Mouse (Mus musculus): Measurements from ENCODE around the gene Tmem8.
"Not testable (repeated sequence)": the region's sequence is repeated elsewhere in the genome, so short reads cannot be mapped to it uniquely, and the experiment has no call there.

The Tmem8 gene

DNA sequence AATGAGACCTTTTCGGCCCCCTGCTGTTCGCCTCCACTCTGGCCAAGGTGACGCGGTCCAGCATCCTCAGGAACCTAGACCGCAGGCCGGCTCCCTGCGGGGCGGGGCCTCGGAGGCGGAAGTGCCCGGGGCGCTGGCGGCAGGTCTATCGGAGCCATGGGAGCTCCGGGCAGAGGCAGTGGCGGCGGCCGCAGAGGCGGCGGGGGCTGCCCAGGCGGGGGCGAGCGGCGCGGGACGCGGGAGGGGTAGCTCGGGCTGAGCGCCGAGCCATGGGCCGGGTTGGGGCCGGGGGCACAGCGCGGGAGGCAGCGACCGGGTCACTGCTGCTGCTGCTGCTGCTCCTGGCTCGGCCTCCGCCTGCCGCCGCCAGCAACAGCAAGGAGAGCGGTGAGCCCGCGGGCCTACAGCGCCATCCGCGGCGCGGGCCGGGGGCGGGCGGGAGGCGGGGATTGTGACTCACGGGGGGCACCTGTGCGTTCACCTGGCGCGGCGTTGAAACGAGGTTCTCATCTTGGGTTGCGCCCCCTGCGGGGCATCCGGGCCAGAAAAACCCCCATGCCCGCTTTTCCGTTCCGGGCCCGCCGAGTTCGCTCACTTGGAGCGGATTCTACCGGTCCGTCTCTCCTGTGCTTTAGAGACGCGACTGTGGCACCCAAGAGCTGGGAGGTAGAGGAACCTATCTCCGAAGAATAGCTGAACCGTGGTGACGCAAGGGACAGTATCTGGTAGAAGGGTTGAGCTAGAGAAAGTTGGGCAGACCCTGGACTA, at the start of gene Tmem8:
Tmem8 (plus strand) TSS at position 119 of the 768 bp plus-strand sequence.
- peak; percentile 88 to 89 for DNase-seq

DNA sequence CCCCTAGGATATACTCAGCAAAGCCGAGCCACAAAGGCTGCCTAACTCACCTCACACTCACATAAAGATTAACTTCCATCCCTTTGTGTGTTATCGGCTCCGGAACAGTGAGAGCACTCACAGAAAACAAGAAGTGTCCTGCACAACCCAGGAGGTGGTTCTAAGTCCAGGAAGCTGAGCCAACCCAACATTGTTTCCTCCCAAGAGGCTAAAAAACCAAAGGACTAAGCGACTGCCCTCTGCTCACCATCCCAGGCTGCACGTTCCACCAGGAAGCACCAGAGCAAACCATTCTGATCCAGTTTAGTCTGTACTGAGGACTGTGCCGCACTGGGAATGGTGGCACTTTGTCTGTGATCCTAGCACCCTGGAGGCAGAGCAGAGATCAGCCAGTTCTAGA, 48.2 kb upstream of the Tmem8 start:
- no peak for DNase-seq

DNA sequence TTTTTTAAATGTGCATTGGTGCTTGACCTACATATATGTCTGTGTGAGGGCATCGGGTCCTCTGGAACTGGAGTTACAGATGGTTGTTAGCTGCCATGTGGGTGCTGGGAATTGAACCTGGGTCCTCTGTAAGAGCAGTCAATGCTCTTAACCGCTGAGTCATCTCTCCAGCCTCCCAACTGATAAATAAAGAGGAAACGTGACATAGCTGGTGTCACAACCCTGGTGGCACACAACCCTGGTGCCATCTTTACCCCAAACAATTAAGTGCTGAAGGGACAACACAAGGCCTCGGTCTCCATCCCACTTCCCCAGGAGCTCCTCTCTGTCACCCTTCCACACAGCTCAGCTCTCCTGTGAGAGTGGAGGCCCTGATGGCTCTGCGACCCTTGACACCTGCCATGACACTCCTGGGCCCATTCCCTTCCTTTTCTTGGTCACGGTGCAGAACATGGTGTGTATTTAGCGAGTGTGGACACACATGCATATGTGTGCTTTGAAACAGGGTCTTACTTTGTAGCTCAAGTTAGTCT, 46.5 kb upstream of the Tmem8 start:
- no peak for DNase-seq

DNA sequence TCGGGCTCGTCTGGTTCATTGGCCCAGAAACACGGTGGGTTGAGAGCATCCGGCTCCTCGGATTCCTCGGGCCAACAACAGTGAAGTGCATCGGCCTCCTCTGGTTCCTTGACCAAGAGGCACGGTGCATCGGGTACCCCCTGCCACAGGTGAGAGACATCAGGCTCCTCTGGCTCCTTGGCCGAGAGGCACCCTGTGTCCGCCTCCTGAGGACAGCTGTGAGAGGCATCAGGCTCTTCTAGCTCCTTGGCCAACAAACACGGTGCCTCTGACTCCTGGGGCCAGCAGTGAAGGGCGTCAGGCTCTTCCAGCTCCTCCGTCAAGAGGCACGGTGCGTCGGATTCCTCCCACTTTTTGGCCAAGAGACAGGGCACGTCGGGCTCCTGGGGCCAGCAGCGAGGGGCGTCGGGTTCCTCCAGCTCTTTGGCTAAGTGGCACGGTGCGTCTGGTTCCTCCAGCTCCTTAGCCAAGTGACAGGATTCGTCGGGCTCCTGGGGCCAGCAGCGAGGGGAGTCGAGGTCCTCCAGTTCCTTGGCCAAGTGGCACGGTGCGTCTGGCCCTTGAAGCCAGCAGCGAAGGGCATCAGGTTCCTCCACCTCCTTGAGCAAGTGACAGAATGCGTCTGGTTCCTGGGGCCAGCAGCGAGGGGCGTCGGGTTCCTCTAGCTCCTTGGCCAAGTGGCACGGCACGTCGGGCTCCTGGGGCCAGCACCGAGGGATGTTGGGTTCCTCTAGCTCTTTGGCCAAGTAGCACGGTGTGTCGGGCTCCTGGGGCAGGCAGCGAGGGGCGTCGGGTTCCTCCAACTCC, 44.9 kb upstream of the Tmem8 start:
- peak; percentile 51 to 52 for DNase-seq

DNA sequence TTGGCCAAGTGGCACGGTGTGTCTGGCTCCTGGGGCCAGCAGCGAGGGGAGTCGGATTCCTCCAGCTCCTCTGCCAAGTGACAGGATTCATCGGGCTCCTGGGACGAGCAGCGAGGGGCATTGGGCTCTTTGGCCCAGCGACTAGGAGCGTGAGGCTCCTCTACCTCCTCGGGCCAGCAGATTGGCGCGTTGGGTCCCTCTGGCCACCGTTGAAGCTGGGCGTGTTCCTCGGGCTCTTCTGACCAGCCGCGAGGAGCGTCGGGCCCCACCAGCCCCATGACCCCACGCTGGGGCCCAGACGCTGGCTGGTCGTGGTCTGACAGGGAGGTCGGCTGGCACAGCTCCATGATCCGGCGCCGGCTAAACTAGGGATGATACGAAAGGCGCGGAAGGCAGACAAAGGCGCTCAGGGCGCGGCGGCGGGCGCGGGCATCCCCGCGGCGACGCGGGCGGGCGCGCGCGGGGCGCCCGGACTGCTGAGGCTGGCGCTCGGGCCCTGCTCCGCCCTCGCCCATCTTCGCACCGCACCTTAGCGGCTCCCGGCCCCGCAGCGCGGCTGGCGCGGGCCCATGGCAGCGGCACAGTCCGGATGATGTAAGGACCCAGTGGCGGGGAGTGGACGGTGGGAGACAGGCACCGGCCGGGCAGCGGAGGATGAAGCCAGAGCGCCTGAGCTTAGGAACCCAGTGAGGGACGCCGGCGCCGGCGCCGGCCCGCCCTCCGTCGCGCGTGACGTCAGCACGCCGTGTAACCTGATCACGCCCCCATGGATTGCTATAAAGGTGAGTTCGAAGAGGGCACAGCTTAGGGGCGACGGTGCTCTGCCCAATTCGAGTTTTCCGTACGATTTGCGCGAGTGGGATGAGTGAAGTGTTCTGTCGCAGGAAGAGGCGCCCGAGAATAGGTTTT, 44.0 kb upstream of the Tmem8 start, which contains the start of gene Rab11fip3:
Rab11fip3 (minus strand) TSS at position 725 of the 909 bp plus-strand sequence.
- peak; percentile 91 to 95 for DNase-seq

DNA sequence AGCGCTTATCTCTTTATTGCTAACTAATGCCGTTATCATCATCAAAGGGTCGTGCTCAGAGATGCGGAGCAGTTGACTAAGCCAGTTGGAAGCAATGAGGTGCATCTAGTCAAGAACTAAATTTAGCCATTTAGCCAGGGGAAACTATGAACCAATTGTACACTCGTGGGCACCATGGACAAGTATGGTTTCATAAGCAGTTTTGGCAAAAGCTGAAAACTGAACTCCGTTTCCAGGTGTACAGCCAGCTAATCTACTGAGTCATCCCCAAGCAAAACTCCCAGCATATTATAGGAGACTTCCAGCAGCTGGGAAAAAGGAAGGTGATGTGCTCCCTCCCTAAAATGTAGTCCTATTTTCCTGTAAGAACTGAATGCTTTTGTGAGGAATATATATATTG, 43.0 kb upstream of the Tmem8 start:
- no peak for DNase-seq

DNA sequence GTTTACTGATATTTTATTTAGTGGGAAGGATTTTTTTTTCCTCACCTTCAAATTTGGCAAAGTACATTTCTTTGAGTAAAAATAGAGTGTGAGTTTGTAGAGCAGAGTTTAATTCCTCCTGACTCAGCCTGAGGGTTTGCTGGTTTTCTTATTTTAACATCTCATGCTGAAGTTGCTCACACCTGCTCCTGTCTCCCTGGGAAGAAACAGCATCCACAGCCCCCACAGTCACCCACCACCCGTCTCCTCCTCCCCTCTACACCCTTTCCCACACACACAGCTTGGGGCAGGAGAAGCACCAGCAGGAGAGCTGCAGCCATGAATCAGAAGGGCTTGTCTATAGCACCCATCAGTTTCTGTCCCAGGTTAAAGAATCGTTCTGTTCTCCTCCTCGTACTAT, 37.9 kb upstream of the Tmem8 start:
- DNase-seq, result no peak

DNA sequence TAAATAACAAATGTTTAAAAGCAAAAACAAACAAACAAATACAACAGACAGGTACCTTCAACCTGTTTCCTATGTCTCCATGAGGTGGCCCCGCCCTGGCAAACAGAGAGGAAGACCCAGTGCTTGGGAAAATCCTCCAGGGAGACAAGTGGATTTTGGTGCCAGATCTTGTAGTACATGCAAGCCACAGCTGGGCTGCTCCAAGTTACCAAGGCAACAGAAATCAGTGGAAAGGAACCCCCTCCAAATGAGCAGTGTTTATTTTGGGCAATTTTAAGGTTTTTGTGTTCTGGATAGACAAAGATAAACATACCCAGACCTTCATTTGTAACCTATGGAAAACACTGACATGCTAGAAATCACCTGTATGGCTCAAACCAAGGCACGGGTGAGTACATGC, 34.2 kb upstream of the Tmem8 start:
- DNase-seq, result no peak

DNA sequence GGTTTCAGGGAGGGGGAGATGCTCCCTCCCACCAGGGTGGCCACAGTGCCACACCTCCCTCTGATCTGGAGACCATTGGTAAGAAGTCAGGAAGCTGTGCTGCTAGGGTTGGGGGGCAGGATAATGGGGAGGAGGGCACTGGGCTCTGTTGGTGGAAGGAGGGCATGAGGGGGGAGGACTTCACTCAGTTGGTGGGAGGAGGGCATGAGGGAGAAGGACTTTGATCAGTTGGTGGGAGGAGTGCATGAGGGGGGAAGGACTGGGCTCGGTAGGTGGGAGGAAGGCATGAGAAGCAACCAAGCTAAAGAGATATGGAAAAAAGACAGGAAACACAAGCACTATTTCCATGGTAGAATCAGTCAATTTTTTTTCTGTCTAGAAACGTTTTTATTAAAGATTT, 32.2 kb upstream of the Tmem8 start:
- no peak for DNase-seq

DNA sequence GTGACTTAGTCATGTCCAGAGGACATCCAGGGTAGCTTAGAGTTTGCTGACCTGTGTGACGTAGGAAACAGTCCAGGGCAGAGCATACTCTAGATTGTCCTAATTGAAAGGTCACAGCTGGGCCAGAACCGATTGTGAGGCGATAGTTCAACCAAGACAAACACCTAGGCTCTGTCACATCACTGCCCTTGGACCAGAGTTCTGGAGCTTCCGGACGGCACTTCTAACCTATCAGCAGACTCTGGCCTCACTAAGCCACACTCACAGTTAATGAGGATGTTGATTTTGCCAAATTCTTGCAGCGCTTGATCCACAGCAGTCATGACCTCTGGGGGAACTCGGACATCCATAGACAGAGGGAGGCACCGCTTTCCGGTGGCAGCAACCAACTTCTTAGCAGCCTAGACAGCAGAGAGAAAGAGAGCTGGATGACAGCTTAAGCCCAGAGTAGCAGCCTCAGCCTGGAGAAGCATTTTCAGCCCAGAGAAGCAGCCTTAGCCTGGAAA, 26.0 kb upstream of the Tmem8 start:
- no peak for DNase-seq

DNA sequence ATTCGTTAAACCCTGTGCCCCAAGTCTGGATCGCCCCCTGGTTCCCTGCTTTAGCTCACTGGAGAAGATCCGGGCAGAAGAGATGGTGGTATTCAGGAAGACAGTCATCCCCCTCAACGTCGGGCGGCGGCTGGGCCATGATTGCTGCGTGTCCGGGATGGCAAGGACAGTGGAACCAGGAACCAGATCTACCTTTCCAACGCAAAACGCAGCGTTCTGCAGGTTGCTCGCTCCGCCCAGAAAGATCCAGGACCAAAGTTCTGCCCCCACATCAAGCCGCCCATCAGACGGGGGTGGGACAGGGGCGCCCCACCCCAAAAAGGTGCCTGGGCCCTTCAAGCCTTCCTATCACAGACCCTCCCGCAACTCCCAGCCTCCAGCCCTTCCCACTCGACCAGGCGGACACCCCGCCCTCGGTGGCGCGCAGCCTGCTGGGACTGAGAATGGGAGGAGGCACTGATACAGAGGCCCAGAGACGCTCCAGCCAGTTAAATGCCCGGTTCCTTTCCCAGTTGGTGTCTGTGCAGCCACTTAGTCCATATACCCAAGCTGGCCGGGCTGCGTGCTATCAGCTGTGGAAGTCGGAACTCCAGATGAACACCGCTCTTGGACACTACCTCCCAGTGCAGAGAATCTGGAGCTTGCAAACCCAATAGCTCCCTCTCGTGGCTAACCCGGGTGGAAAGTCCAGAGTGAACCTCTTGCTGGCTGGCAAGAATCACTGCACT, 23.0 kb upstream of the Tmem8 start, which contains the start of gene Decr2:
Decr2 (minus strand) TSS at position 433 of the 728 bp plus-strand sequence.
- peak; percentile 91 to 92 for DNase-seq

DNA sequence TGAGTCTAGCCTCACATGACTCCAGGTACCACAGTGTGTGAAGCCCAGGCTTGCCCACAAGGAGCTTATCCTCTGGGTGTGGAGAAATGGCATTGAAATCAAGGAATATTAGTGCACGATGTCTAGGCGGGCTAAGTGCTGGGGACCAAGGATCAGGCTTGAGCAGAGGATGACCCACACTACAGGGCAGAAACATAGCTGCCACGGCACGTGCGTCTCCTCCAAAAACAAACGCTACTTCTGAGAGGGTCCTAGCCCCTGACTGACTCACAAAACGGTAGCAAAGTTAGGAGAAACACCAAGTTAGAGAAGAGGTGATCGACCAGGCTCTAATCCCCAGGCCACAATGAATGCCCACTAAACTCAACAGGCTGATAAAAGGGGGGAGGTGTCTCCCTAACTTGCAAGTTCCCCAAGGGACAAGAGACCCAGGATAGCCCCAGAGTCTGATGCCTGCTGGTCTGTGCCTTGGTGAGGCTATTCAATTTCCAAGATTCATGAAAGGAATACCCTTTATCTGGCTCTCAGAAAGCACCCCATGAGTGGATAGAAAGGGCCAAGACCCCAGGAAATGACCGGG, 18.5 kb upstream of the Tmem8 start:
- no peak for DNase-seq

DNA sequence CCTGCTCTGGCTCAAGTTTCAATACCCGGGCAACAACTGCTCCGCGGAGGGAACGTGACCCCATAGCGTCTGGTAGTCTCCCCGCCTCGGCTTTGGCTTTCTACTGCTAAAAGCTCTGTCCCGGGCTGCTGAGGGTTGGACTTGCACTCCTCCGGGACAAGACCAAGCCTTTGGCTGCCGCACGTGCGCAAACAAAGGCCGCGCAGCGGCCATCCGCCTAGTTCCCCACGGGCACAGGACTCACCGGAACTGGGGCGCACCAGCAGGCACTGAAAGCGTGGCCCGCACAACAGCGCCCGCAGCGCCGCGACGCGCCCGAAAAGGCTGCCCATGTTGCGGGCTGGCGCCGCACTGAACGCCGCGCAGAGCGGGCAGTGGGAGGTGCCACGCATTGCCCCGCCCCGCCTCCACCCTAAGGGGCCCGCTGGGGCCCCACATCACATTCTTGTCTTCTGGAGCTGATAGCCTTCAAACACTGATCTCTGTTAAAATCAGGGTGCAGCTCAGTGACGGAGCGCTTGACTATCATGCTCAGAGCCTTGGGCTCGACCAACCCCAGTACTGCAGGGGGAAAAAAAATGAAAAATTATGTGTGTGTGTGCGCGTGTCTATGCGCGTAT, 17.9 kb upstream of the Tmem8 start, which contains the start of gene Nme4:
Nme4 (minus strand) TSS at position 482 of the 620 bp plus-strand sequence.
- peak; percentile 79 to 85 for DNase-seq

DNA sequence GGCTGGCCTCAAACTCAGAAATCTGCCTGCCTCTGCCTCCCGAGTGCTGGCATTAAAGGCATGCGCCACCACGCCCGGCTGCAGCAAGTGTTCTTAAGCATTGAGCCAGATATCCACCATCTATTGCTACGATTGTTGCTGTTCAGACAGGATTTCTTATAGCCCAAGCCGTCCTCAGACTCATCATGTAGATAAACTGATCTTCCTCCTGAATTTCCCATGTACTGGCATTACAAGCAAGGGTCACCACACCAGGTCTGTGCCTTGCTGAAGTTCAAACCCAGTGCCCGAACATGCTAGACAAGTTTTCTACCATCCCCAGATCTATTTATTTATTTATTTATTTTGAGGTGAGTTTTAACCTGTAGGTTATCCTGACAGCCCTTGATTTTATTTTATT, 14.6 kb upstream of the Tmem8 start:
- DNase-seq, result no peak

DNA sequence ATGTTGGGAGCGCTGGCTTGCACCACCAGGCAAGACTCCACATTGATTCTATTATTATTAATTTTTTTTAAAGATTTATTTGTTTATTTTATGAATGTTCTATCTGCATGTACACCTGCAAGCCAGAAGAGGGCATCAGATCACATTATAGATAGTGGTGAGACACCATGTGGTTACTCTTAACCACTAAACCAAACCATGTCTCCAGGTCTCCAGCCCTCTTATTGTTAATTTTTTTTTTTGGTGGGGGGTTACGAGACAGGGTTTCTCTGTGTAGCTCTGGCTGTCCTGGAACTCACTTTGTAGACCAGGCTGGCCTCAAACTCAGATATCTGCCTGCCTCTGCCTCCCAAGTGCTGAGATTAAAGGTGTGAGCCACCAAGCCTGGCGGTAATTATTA, 13.8 kb upstream of the Tmem8 start:
- DNase-seq, result not testable (repeated sequence)

DNA sequence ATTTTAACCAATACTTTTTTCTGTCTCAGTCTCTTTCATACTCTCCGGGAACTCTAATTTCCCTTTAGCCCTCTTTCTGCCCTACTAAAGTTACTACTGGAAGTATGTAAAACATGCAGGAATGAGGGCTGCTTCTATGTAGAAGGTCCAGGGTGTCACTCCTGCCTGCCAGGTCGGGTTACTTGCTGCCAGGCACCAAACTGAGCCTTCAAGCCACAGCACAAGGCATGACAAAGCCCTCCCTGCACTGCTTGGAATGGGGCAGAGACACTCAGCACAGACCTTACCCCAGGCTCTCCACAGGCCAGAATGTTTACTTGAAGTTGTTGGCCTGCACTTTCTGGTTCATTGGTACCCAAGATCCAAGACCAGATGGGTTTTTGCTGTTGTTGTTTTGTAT, 12.9 kb upstream of the Tmem8 start:
- no peak for DNase-seq

DNA sequence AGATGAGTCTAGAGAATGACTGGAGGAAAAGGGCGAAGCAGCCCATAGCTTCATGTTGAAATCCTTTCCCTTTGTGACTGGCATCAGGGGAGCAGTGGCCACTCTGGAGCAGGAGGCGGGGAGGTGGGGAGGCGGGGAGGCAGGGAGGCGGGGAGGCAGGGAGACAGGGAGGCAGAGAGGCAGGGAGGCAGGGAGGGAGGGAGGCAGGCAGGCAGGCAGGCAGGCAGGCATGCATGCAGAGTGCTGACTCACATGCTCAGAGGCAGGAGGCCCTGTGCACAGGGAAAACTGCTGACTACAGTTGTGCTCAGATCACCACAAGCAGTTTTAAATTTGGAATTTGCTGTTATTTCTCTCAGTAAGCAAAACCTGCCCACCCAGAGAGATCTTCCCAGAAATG, 11.6 kb upstream of the Tmem8 start:
- no peak for DNase-seq

DNA sequence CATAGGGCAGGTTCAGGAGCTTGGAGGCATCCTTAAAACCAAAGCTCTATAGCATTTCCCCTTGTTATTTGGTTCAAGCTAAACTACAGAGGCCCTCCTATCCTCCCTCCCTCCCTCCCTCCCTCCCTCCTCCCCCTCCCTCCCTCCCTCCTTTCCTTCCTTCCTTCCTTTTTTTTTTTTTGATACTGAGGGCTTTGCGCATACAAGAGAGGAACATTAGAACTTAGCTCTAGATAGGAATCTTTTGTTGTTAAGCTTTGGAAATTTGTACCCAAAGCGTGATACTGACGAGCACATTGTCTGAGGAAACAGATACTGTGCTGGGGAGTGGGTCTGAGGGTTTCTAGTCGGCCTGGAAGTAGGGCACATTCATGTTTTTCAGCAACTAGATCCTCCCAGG, 7.5 kb upstream of the Tmem8 start:
- DNase-seq, result no peak

DNA sequence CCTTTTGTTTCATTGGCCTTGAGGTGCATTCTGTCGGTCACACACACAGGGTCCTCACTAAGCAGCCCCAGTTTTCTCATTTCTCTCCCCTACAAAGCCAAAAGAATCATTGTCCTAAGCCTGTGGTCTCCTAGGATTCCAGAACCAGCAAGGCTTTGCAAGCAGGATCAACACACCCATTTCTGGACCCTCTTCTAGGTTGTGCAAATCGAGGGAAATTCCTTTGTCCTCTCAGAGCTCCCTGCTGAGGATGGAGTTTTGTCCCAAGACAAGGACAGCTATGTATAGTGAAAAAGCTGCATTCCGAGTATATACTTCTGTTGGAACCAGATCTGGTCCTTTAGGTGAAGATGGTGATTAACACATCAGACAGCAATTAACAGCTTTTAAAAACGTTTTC, 2.9 kb upstream of the Tmem8 start:
- DNase-seq, result no peak

DNA sequence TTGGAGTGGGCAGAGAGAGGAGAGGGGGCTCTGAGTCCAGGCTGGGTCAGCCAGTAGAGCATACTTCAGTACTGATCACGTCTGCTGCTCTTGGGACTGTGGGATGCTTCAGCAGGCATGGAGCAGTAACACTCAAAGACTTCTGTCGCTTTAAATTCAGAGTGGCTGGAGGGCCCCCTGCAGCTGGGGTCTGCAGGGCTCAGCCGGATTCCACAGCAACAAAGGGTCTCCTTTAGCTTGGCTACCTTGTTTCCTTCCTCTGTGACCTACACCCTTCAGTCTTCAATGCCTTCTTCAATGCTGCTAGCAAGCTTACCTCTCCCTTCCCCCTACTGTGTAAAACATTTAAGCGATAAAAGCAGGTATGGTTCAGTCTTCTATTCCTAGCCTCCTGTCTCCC, 2.1 kb upstream of the Tmem8 start:
- peak in 1 of 2 experiments; percentile 2 for DNase-seq

DNA sequence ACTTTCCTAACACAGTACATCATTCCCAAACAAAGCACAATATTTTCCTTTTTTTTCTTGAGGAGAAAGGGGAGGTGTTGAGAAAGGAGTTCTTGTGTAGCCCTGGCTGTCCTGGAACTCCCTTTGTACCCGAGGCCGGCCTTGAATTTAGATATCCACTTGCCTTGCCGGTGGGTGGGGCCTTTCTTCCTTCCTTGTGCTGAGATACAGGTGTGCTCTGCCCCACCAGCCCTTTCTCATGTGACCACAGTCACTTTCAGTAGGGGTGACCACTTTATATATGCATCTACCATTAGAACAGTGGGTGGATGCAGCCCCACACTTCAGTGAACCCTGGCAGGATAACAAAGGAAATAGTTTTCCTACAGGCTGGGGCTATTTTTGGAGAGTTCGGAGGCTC, 1.4 kb upstream of the Tmem8 start:
- DNase-seq, result peak in 1 of 2 experiments; percentile 1

All from cerebellum, postnatal 25 days (tissue).